Mouse (Mus musculus) CH12.LX (cell line): Measurements from ENCODE around the gene Got2. TPM values are rescaled to one million over a fixed set of nuclear protein-coding genes. Genes with fewer than 3 reads are reported as not detected.

ENCODE experiments used
- DNase-seq: peaks from one replicate; pipeline ENCODE4 v3.0.0-alpha.2; 2013; ENCODE audit errors: extremely low read depth
- H3K27ac ChIP-seq: 2 replicates; pipeline ENCODE4 v1.5.1; 2012; ENCODE audit warnings: low read depth, mild to moderate bottlenecking, control low read depth, moderate library complexity; ENCODE audit not compliant: insufficient read depth
- H3K27me3 ChIP-seq: replicated peaks from 2 replicates; pipeline ENCODE3; 2012; ENCODE audit warnings: inconsistent platforms
- H3K36me3 ChIP-seq, 2 experiments: replicated peaks in 1 of 2; 2 replicates each; pipeline versions ENCODE3 to v1.6.1; 2012; ENCODE audit warnings: inconsistent platforms in 1 of 2, low read length in 1 of 2, mild to moderate bottlenecking in 1 of 2, mixed read lengths in 1 of 2, moderate library complexity in 1 of 2; ENCODE audit not compliant: control insufficient read depth in 1 of 2, insufficient read depth in 1 of 2
- H3K4me1 ChIP-seq, 2 experiments: 2 replicates each; pipeline ENCODE4 v1.6.1; 2012; ENCODE audit warnings: inconsistent platforms in 1 of 2, moderate library complexity in 1 of 2; ENCODE audit not compliant: insufficient read depth in 2 of 2, control insufficient read depth in 1 of 2
- H3K4me2 ChIP-seq: 2 replicates; pipeline ENCODE4 v1.6.1; 2012; ENCODE audit warnings: low read depth, mild to moderate bottlenecking, control low read depth; ENCODE audit not compliant: poor library complexity, insufficient read depth, severe bottlenecking
- H3K4me3 ChIP-seq, 3 experiments: fragments of 150-350 bp in 1 of 3; sonication (generic) in 1 of 3; replicated peaks in 1 of 3; 2 replicates each; pipeline versions ENCODE3 to v1.5.1; 2011 to 2012; ENCODE audit warnings: low read depth in 2 of 3, low read length in 2 of 3, mild to moderate bottlenecking in 2 of 3, moderate library complexity in 2 of 3, control low read depth in 1 of 3, improper control_type of control experiment in 1 of 3, inconsistent platforms in 1 of 3, mixed read lengths in 1 of 3; ENCODE audit not compliant: poor library complexity in 1 of 3
- H3K79me2 ChIP-seq: replicated peaks from 2 replicates; pipeline ENCODE4 v1.6.1; 2012; ENCODE audit warnings: mild to moderate bottlenecking, moderate library complexity; ENCODE audit not compliant: control insufficient read depth, poor library complexity, insufficient read depth, severe bottlenecking; ENCODE audit errors: extremely low read depth
- H3K9ac ChIP-seq: 2 replicates; pipeline ENCODE4 v1.6.1; 2012; ENCODE audit warnings: low read depth, mild to moderate bottlenecking, control low read depth, moderate library complexity; ENCODE audit not compliant: insufficient read depth
- H3K9me3 ChIP-seq: replicated peaks from 2 replicates; pipeline ENCODE3; 2012; ENCODE audit warnings: low read length, inconsistent platforms, mixed read lengths
- E2F4 ChIP-seq: IDR thresholded peaks from 2 replicates; pipeline ENCODE4 v1.6.1; 2011; ENCODE audit warnings: low read depth, low read length, improper control_type of control experiment; ENCODE audit not compliant: insufficient replicate concordance
- HCFC1 ChIP-seq: IDR thresholded peaks from 2 replicates; pipeline ENCODE4 v1.6.1; 2012; ENCODE audit warnings: low read depth, mild to moderate bottlenecking, inconsistent platforms, low read length, improper control_type of control experiment
- IRF4 ChIP-seq: IDR thresholded peaks from 2 replicates; pipeline ENCODE4 v1.6.1; 2014; ENCODE audit warnings: low read depth, mild to moderate bottlenecking, inconsistent platforms, low read length, improper control_type of control experiment
- JUN ChIP-seq: IDR thresholded peaks from 2 replicates; pipeline ENCODE4 v1.6.1; 2011; ENCODE audit warnings: low read depth, mild to moderate bottlenecking, low read length, improper control_type of control experiment, moderate library complexity; ENCODE audit not compliant: insufficient read depth
- KAT2A ChIP-seq: IDR thresholded peaks from 2 replicates; pipeline ENCODE4 v1.6.1; 2012; ENCODE audit warnings: low read length, improper control_type of control experiment, inconsistent platforms; ENCODE audit not compliant: insufficient replicate concordance
- MAZ ChIP-seq: IDR thresholded peaks from 2 replicates; pipeline ENCODE4 v1.6.1; 2012; ENCODE audit warnings: low read depth, mild to moderate bottlenecking, inconsistent platforms, low read length, improper control_type of control experiment, moderate library complexity
- MEF2A ChIP-seq: IDR thresholded peaks from 2 replicates; pipeline ENCODE4 v1.6.1; 2014; ENCODE audit warnings: low read depth, mild to moderate bottlenecking, inconsistent platforms, low read length, improper control_type of control experiment, borderline replicate concordance
- NRF1 ChIP-seq: IDR thresholded peaks from 2 replicates; pipeline ENCODE4 v1.6.1; 2014; ENCODE audit warnings: low read depth, mild to moderate bottlenecking, inconsistent platforms, low read length, improper control_type of control experiment, moderate library complexity
- PAX5 ChIP-seq: IDR thresholded peaks from 2 replicates; pipeline ENCODE4 v1.6.1; 2012; ENCODE audit warnings: low read length, inconsistent platforms, mixed read lengths
- POLR2A ChIP-seq: IDR thresholded peaks from 2 replicates; pipeline ENCODE4 v1.6.1; 2011; ENCODE audit warnings: low read depth, mild to moderate bottlenecking, improper control_type of control experiment, low read length
- POLR2AphosphoS2 ChIP-seq: IDR thresholded peaks from 2 replicates; pipeline ENCODE4 v1.6.1; 2011; ENCODE audit warnings: low read depth, low read length, improper control_type of control experiment
- SMC3 ChIP-seq: IDR thresholded peaks from 2 replicates; pipeline ENCODE4 v1.6.1; 2011; ENCODE audit warnings: low read depth, low read length, improper control_type of control experiment
- TBP ChIP-seq: conservative IDR thresholded peaks from 2 replicates; pipeline ENCODE4 v1.6.1; 2011; ENCODE audit warnings: low read depth, low read length, improper control_type of control experiment
- USF1 ChIP-seq: IDR thresholded peaks from 2 replicates; pipeline ENCODE4 v1.6.1; 2014; ENCODE audit warnings: low read depth, mild to moderate bottlenecking, inconsistent platforms, low read length, improper control_type of control experiment
- ZC3H11A ChIP-seq: IDR thresholded peaks from 2 replicates; pipeline ENCODE4 v1.6.1; 2012; ENCODE audit warnings: low read depth, mild to moderate bottlenecking, inconsistent platforms, low read length, improper control_type of control experiment
- ZKSCAN1 ChIP-seq: IDR thresholded peaks from 2 replicates; pipeline ENCODE4 v1.6.1; 2012; ENCODE audit warnings: low read depth, inconsistent platforms, low read length, improper control_type of control experiment, borderline replicate concordance
- ZMIZ1 ChIP-seq: IDR thresholded peaks from 2 replicates; pipeline ENCODE4 v1.6.1; 2012; ENCODE audit warnings: low read depth, mild to moderate bottlenecking, inconsistent platforms, low read length, improper control_type of control experiment
- dilution Hi-C: fragments of 300-500 bp; cut with MboI; formaldehyde crosslinking; loops from 2 replicates; pipeline ENCODE4 v1.14.3; 2020; ENCODE audit warnings: low sequenced_read_pairs; ENCODE audit not compliant: extremely low pct_unique_long_range_greater_than_20kb, extremely low pct_ligation_motif_present
- in situ Hi-C: fragments of 300-500 bp; cut with MboI; formaldehyde crosslinking; loops from 3 replicates; pipeline ENCODE4 v1.14.3; 2019; ENCODE audit warnings: low sequenced_read_pairs, low pct_ligation_motif_present, low pct_unique_long_range_greater_than_20kb, mixed read lengths
- polyA plus RNA-seq: library from polyadenylated mRNA; unstranded; fragments of >175 nt; gene quantifications from 2 replicates; pipeline ENCODE4 v1.2.1, GENCODE M21; 2012; ENCODE audit warnings: low read depth; ENCODE audit not compliant: insufficient read length
- total RNA-seq, 2 experiments: library from RNA; depleted of rRNA; stranded (reverse); fragments of 300-350 nt in 1 of 2; fragments of >200 nt in 1 of 2; gene quantifications; 2 replicates each; pipeline ENCODE4 v1.2.3; 2012 to 2014

The Got2 gene
- total and polyA plus RNA-seq, 3 experiments, result 283 to 489 (median 303) TPM

GRCm38 (mm10) chr8:95852290-95852689, 36.1 kb downstream of the Got2 start (continued):
- no peak for TF ChIP-seq NRF1
- TF ChIP-seq KAT2A, result peak; percentile 57; the same call in 1 of the 2 replicates
- TF ChIP-seq MEF2A, result peak; percentile 82
- no peak for TF ChIP-seq E2F4
- TF ChIP-seq ZC3H11A, result no peak
- no peak for TF ChIP-seq POLR2AphosphoS2
- peak; percentile 66; the same call in 1 of the 2 replicates for TF ChIP-seq TBP
- no peak for TF ChIP-seq ZKSCAN1

DNA sequence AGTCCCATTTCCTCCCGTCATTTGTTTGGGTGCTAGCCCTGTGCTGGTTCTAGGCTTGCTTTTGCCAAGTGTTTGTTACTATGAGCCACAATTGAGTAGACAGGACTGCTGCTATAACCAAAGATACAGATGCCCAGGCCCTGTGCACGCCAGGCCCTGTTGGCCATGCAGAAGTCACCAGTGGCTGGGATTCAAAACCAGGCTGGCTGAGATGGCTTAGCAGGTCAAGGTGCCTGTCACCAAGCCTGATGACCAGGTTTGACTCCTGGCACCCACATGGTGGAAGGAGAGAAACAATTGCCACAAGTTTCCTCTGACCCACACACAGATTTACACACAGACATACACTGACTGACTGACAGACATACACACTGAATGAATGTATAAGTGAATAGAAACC, 38.0 kb downstream of the Got2 start:
- no peak for DNase-seq
- H3K4me2 ChIP-seq, result no peak overlapping the region
- H3K9me3 ChIP-seq, result no peaks in the 10 kb centered on the region
- no peak overlapping the region for H3K27ac ChIP-seq
- in situ Hi-C loops (no loop called here), dilution Hi-C loops (no loop called here)
- H3K27me3 ChIP-seq, result no peaks in the 10 kb centered on the region
- no peak overlapping the region for H3K4me3 ChIP-seq
- H3K36me3 ChIP-seq, result peaks cover 27 to 44% of the 10 kb centered on the region in 2 experiments
- peaks cover 10 to 26% of the 10 kb centered on the region in 2 experiments for H3K4me1 ChIP-seq
- TF ChIP-seq MEF2A (no peak), PAX5 (no peak), USF1 (no peak), HCFC1 (no peak), SMC3 (no peak), ZMIZ1 (no peak), ZKSCAN1 (no peak), POLR2A (no peak), IRF4 (no peak), MAZ (no peak), JUN (no peak), KAT2A (no peak), ZC3H11A (no peak)
- H3K79me2 ChIP-seq, result peaks cover 3% of the 10 kb centered on the region; the same call in 1 of the 2 replicates
- H3K9ac ChIP-seq, result no peak overlapping the region
